Mouse (Mus musculus) stomach, postnatal 0 days (tissue): ENCODE measurements at regions not wholly inside any gene's neighbourhood (a gene's known extent, or its start where the extent isn't known, plus 50 kb on each side); places are given as distances from the start of the nearest gene placed in this dataset.

ENCODE experiments used
- CTCF ChIP-seq: IDR thresholded peaks from 2 replicates; pipeline ENCODE4 v1.5.1; 2016; ENCODE audit warnings: antibody characterized with exemption, low read depth, mild to moderate bottlenecking, moderate library complexity
- EP300 ChIP-seq: optimal IDR thresholded peaks from 2 replicates; pipeline ENCODE3; 2016; ENCODE audit warnings: antibody characterized with exemption

GRCm38 (mm10) chr4:106017065-106017646 lies 227.5 kb downstream of the Gm12728 start:
- no peak for TF ChIP-seq EP300
- TF ChIP-seq CTCF = no peak
